Mouse (Mus musculus) bone marrow macrophage, adult 2 months (primary cell): ENCODE data around the gene Aif1l.

Experiments
- CTCF ChIP-seq: IDR thresholded peaks from 2 replicates; pipeline ENCODE4 v1.5.1; 2012; ENCODE audit warnings: low read depth, mild to moderate bottlenecking, low read length, moderate library complexity
- POLR2A ChIP-seq: IDR thresholded peaks from 2 replicates; pipeline ENCODE4 v1.6.1; 2012; ENCODE audit warnings: mild to moderate bottlenecking, low read depth, low read length, borderline replicate concordance

- TF ChIP-seq CTCF (no peak), POLR2A (no peak)
Observed at GRCm38 (mm10) chr2:32008716-32009115, 58.8 kb downstream of the Aif1l start.
